Mouse (Mus musculus) embryonic facial prominence, embryonic 11.5 days (tissue): ENCODE results near the gene Ly6g6e. TPM values are rescaled to one million over a fixed set of nuclear protein-coding genes. Genes with fewer than 3 reads are reported as not detected.

Source experiments
- ATAC-seq: fragments of 200-750 bp; cut with Nextera tagmentation; replicated peaks from 2 replicates; pipeline ENCODE4 v1.8.0; 2017; ENCODE audit warnings: low read depth; ENCODE audit not compliant: insufficient number of reproducible peaks, low FRiP score, low TSS enrichment
- DNase-seq: peaks from one replicate; pipeline ENCODE4 v3.0.0-alpha.2; 2015; ENCODE audit warnings: low spot score
- H3K27ac ChIP-seq: fragments of 300-500 bp; sonication (generic); replicated peaks from 2 replicates; pipeline ENCODE4 v1.5.1; 2014; ENCODE audit warnings: mild to moderate bottlenecking, low read depth, low read length, control low read depth
- H3K27me3 ChIP-seq: fragments of 300-500 bp; sonication (generic); 2 replicates; pipeline ENCODE4 v1.6.1; 2014; ENCODE audit warnings: mild to moderate bottlenecking, low read length, moderate library complexity, mixed read lengths; ENCODE audit not compliant: control insufficient read depth, insufficient read depth
- H3K36me3 ChIP-seq: fragments of 300-500 bp; sonication (generic); replicated peaks from 2 replicates; pipeline ENCODE4 v1.6.1; 2014; ENCODE audit warnings: low read depth, mild to moderate bottlenecking, low read length, moderate library complexity, mixed read lengths; ENCODE audit not compliant: control insufficient read depth, insufficient read depth
- H3K4me1 ChIP-seq: fragments of 300-500 bp; sonication (generic); 2 replicates; pipeline ENCODE4 v1.6.1; 2014; ENCODE audit warnings: low read length, mixed read lengths; ENCODE audit not compliant: control insufficient read depth, insufficient read depth
- H3K4me2 ChIP-seq: fragments of 300-500 bp; sonication (generic); 2 replicates; pipeline ENCODE4 v1.6.1; 2014; ENCODE audit warnings: low read depth, mild to moderate bottlenecking, control low read depth, low read length, moderate library complexity
- H3K4me3 ChIP-seq: fragments of 300-500 bp; sonication (generic); 2 replicates; pipeline ENCODE4 v1.5.1; 2014; ENCODE audit warnings: low read depth, low read length, control low read depth
- H3K9ac ChIP-seq: fragments of 300-500 bp; sonication (generic); replicated peaks from 2 replicates; pipeline ENCODE4 v1.6.1; 2014; ENCODE audit warnings: mild to moderate bottlenecking, control low read depth, low read length
- H3K9me3 ChIP-seq: fragments of 300-500 bp; sonication (generic); replicated peaks from 2 replicates; pipeline ENCODE4 v1.6.1; 2016; ENCODE audit warnings: mild to moderate bottlenecking, low read length, inconsistent platforms, mixed read lengths; ENCODE audit not compliant: control insufficient read depth
- WGBS: fragments of 180-500 bp; shearing (Covaris S2); extraction: QIAGEN DNeasy Blood & Tissue Kit; methylation state at CpG from one replicate; pipeline ENCODE4 v1.1.7; 2014; 5-methylcytosine and 5-hydroxymethylcytosine counted together
- polyA plus RNA-seq: library from polyadenylated mRNA; unstranded; fragments of >200 nt; fragmentation: Nextera tagmentation; extraction: Ambion mirVana; gene quantifications from 2 replicates; pipeline ENCODE4 v1.2.1, GENCODE M21; 2014

The Ly6g6e gene
- polyA plus RNA-seq, 1 experiment from 2014 or later, result 0.66 TPM

GRCm38 (mm10) chr17:35055691-35056495 lies 20.8 kb upstream of the Ly6g6e start:
- DNase-seq (no peak), ATAC-seq (no peak)
- no peak overlapping the region for H3K27ac ChIP-seq
- peaks cover 13% of the 10 kb centered on the region for H3K4me1 ChIP-seq
- 94% methylated on average over 7 of the region's 7 CpGs for WGBS
- H3K9me3 ChIP-seq, result no peaks in the 10 kb centered on the region
- H3K36me3 ChIP-seq, result peaks cover 9% of the 10 kb centered on the region
- no peak overlapping the region for H3K9ac ChIP-seq
- no peak overlapping the region for H3K4me3 ChIP-seq
- no peak overlapping the region for H3K4me2 ChIP-seq
- no peaks in the 10 kb centered on the region for H3K27me3 ChIP-seq

- Histone ChIP-seq H3K4me1 (peaks cover 13% of the 10 kb centered on the region), H3K27ac (no peak overlapping the region), H3K9ac (no peak overlapping the region), H3K9me3 (no peaks in the 10 kb centered on the region), H3K27me3 (no peaks in the 10 kb centered on the region), H3K36me3 (peaks cover 17% of the 10 kb centered on the region), H3K4me2 (no peak overlapping the region), H3K4me3 (no peak overlapping the region)
- DNase-seq, result no peak
- no peak for ATAC-seq
- 80% methylated on average over 3 of the region's 3 CpGs for whole genome bisulfite sequencing
These were observed 19.6 kb upstream of the Ly6g6e start for GRCm38 (mm10) chr17:35057090-35057489.

DNA sequence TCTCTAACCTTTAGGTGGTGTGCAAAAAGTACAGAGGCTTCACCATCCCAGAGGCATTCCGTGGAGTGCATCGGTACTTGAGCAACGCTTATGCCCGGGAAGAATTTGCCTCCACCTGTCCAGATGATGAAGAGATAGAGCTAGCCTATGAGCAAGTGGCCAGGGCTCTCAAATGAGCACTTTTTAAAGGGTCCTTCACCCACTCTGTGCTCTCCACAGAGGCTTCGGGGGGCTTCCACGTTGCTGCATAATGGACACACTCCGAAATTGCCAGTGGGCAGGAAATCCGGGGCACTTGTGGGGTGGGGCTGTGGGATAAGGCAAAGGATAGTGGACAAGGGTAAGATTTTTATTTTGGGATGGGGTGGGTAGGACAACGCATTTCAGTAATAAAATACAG lies 18.4 kb upstream of the Ly6g6e start:
- peaks cover 17% of the 10 kb centered on the region for H3K36me3 ChIP-seq
- no peaks in the 10 kb centered on the region for H3K27me3 ChIP-seq
- no peak for ATAC-seq
- no peak for DNase-seq
- no peak overlapping the region; the same call in 1 of the 2 replicates for H3K4me2 ChIP-seq
- H3K9me3 ChIP-seq, result no peaks in the 10 kb centered on the region
- H3K4me3 ChIP-seq, result 0 out of 2 replicates have a peak overlapping the region, but pooled peaks have one; percentile 5
- H3K4me1 ChIP-seq, result peaks cover 12% of the 10 kb centered on the region
- peak overlapping the region; percentile 9; the same call in 1 of the 2 replicates for H3K9ac ChIP-seq
- no peak overlapping the region for H3K27ac ChIP-seq
- WGBS, result 63% methylated on average over 9 of the region's 9 CpGs

- under 1% methylated on average over 56 of the region's 57 CpGs for WGBS
- H3K27ac ChIP-seq, result peak within 1 kb of the TSS; percentile 71
- no peaks in the 10 kb centered on the region for H3K27me3 ChIP-seq
- H3K4me3 ChIP-seq, result peak within 1 kb of the TSS; percentile 64
- H3K9ac ChIP-seq, result peak within 1 kb of the TSS; percentile 92
- H3K4me1 ChIP-seq, result peaks cover 12% of the 10 kb centered on the region
- ATAC-seq, result peak; percentile 89
- DNase-seq, result peak; percentile 98
- H3K36me3 ChIP-seq, result peaks cover 15% of the 10 kb centered on the region
- no peaks in the 10 kb centered on the region for H3K9me3 ChIP-seq
- peak within 1 kb of the TSS; percentile 84 for H3K4me2 ChIP-seq
These were observed 17.5 kb upstream of the Ly6g6e start, which contains the start of gene Ddah2 for GRCm38 (mm10) chr17:35058911-35059892. TSS of gene Ddah2 (plus strand) at chr17:35059035.

DNA sequence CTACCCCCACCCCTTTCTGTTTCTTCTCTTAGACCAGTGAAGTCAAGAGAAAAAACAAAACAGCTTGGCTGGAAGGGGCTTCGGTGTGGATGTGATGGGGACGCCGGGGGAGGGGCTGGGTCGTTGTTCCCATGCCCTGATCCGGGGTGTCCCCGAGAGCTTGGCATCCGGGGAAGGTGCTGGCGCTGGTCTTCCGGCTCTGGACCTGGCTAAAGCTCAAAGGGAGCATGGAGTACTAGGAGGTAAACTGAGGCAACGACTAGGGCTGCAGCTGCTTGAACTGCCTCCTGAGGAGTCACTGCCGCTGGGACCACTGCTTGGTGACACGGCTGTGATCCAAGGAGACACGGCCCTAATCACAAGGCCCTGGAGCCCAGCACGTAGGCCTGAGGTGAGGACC lies 16.6 kb upstream of the Ly6g6e start:
- no peak for ATAC-seq
- Histone ChIP-seq H3K4me1 (peaks cover 12% of the 10 kb centered on the region), H3K4me3 (peak overlapping the region; percentile 64), H3K9me3 (no peaks in the 10 kb centered on the region), H3K4me2 (peak overlapping the region; percentile 84), H3K27me3 (no peaks in the 10 kb centered on the region; the same call in 1 of the 2 replicates), H3K27ac (no peak overlapping the region), H3K36me3 (peaks cover 9% of the 10 kb centered on the region), H3K9ac (peak overlapping the region; percentile 92)
- 24% methylated on average over 14 of the region's 14 CpGs for WGBS
- DNase-seq, result no peak

- Histone ChIP-seq H3K36me3 (peaks cover 9% of the 10 kb centered on the region), H3K4me1 (peaks cover 16% of the 10 kb centered on the region), H3K4me2 (peak overlapping the region; percentile 84), H3K9ac (peak overlapping the region; percentile 92; the same call in 1 of the 2 replicates), H3K4me3 (peak overlapping the region; percentile 64), H3K9me3 (no peaks in the 10 kb centered on the region), H3K27me3 (peaks cover 6% of the 10 kb centered on the region), H3K27ac (no peak overlapping the region)
- ATAC-seq, result no peak
- DNase-seq, result no peak
- 53% methylated on average over 22 of the region's 22 CpGs for WGBS
These were observed 15.9 kb upstream of the Ly6g6e start for GRCm38 (mm10) chr17:35060737-35061297.

GRCm38 (mm10) chr17:35061299-35061698 lies 15.4 kb upstream of the Ly6g6e start:
- DNase-seq, result no peak
- H3K4me1 ChIP-seq, result peaks cover 16% of the 10 kb centered on the region
- no peak for ATAC-seq

More at GRCm38 (mm10) chr17:35061299-35061698, 15.4 kb upstream of the Ly6g6e start:
- H3K36me3 ChIP-seq, result peaks cover 9% of the 10 kb centered on the region
- WGBS, result 85% methylated on average over 8 of the region's 8 CpGs
- no peak overlapping the region for H3K27ac ChIP-seq
- no peaks in the 10 kb centered on the region for H3K9me3 ChIP-seq
- H3K4me2 ChIP-seq, result no peak overlapping the region; the same call in 1 of the 2 replicates
- H3K9ac ChIP-seq, result no peak overlapping the region
- H3K27me3 ChIP-seq, result peaks cover 9% of the 10 kb centered on the region
- no peak overlapping the region for H3K4me3 ChIP-seq
